Mouse (Mus musculus) bone marrow, adult 2 months (tissue): Measurements from ENCODE around the gene Pola2.

ENCODE experiments used
- CTCF ChIP-seq: fragments of 200-500 bp; IDR thresholded peaks from 2 replicates; pipeline ENCODE4 v1.5.1; 2011; ENCODE audit warnings: low read length, control low read depth; ENCODE audit not compliant: control insufficient read depth, insufficient read depth
- POLR2A ChIP-seq: fragments of 200-500 bp; IDR thresholded peaks from 2 replicates; pipeline ENCODE4 v1.6.1; 2011; ENCODE audit warnings: low read depth, mild to moderate bottlenecking, control low read depth, low read length, borderline replicate concordance; ENCODE audit not compliant: control insufficient read depth

GRCm38 (mm10) chr19:5988815-5989452 lies 24.9 kb upstream of the Pola2 start:
- TF ChIP-seq CTCF (no peak), POLR2A (peak; percentile 39; the same call in 1 of the 2 replicates)
